Mouse (Mus musculus) megakaryocyte, embryonic 14.5 days (primary cell): ENCODE measurements at regions not wholly inside any gene's neighbourhood (a gene's known extent, or its start where the extent isn't known, plus 50 kb on each side); places are given as distances from the start of the nearest gene placed in this dataset.

Experiments used
- FLI1 ChIP-seq: IDR thresholded peaks from 2 replicates; pipeline ENCODE4 v1.6.1; 2012; ENCODE audit warnings: low read length, inconsistent platforms, mixed read lengths
- GATA1 ChIP-seq: IDR thresholded peaks from 3 replicates; pipeline ENCODE4 v1.6.1; 2012; ENCODE audit warnings: mixed read lengths, low read length, inconsistent platforms, borderline replicate concordance

GRCm38 (mm10) chr12:58822971-58823370 lies 188.8 kb downstream of the Sec23a start:
- TF ChIP-seq GATA1 (no peak), FLI1 (no peak)
